Mouse (Mus musculus): Measurements from ENCODE around the gene Htra2. TPM values are rescaled to one million over a fixed set of nuclear protein-coding genes. Genes with fewer than 3 reads are reported as not detected.

Htra2 gene
- polyA plus RNA-seq, 1 experiment from 2014 or later = 71.2 TPM

- Histone ChIP-seq H3K4me2 (no peak overlapping the region), H3K9ac (no peak overlapping the region), H3K27ac (no peak overlapping the region), H3K4me3 (no peak overlapping the region), H3K4me1 (replicated peaks) (peaks cover 3% of the 10 kb centered on the region; the same call in 1 of the 2 replicates), H3K36me3 (no peaks in the 10 kb centered on the region), H3K9me3 (replicated peaks) (no peaks in the 10 kb centered on the region), H3K27me3 (no peaks in the 10 kb centered on the region)
- 44% methylated on average over 12 of the region's 12 CpGs for WGBS
- no peak; the same call in 1 of the 2 replicates for ATAC-seq (replicated peaks; ENCODE audit: insufficient number of reproducible peaks, insufficient read depth, low FRiP score, low read depth)
These were observed 40.3 kb downstream of the Htra2 start for GRCm38 (mm10) chr6:83014482-83015466.

GRCm38 (mm10) chr6:83013444-83013843 lies 41.6 kb downstream of the Htra2 start:
- no peak for ATAC-seq (replicated peaks; ENCODE audit: insufficient number of reproducible peaks, insufficient read depth, low FRiP score, low read depth)
- Histone ChIP-seq H3K36me3 (no peaks in the 10 kb centered on the region), H3K4me3 (no peak overlapping the region), H3K9me3 (replicated peaks) (no peaks in the 10 kb centered on the region), H3K9ac (no peak overlapping the region), H3K4me2 (no peak overlapping the region), H3K4me1 (replicated peaks) (peaks cover 3% of the 10 kb centered on the region; the same call in 1 of the 2 replicates), H3K27me3 (no peaks in the 10 kb centered on the region), H3K27ac (no peak overlapping the region)
- 76% methylated on average over 5 of the region's 5 CpGs for WGBS

GRCm38 (mm10) chr6:83011756-83012155 lies 43.3 kb downstream of the Htra2 start:
- H3K9ac ChIP-seq = no peak overlapping the region
- WGBS = 74% methylated on average over 6 of the region's 6 CpGs
- no peak for ATAC-seq (replicated peaks; ENCODE audit: insufficient number of reproducible peaks, insufficient read depth, low FRiP score, low read depth)
- H3K4me2 ChIP-seq = no peak overlapping the region
- H3K27ac ChIP-seq = no peak overlapping the region
- H3K9me3 ChIP-seq (replicated peaks) = no peaks in the 10 kb centered on the region
- H3K36me3 ChIP-seq = no peaks in the 10 kb centered on the region
- H3K4me1 ChIP-seq (replicated peaks) = no peaks in the 10 kb centered on the region
- H3K27me3 ChIP-seq = no peaks in the 10 kb centered on the region
- no peak overlapping the region for H3K4me3 ChIP-seq

GRCm38 (mm10) chr6:83011255-83011654 lies 43.8 kb downstream of the Htra2 start:
- Histone ChIP-seq H3K9ac (no peak overlapping the region), H3K4me3 (no peak overlapping the region), H3K9me3 (replicated peaks) (no peaks in the 10 kb centered on the region), H3K4me1 (replicated peaks) (no peaks in the 10 kb centered on the region), H3K27me3 (no peaks in the 10 kb centered on the region), H3K27ac (no peak overlapping the region), H3K36me3 (no peaks in the 10 kb centered on the region), H3K4me2 (no peak overlapping the region)
- ATAC-seq (replicated peaks; ENCODE audit: insufficient number of reproducible peaks, insufficient read depth, low FRiP score, low read depth) = no peak
- 80% methylated on average over 7 of the region's 7 CpGs for WGBS

- Histone ChIP-seq H3K27me3 (no peaks in the 10 kb centered on the region), H3K9ac (no peak overlapping the region), H3K4me2 (no peak overlapping the region), H3K9me3 (replicated peaks) (no peaks in the 10 kb centered on the region), H3K4me1 (replicated peaks) (peaks cover 3% of the 10 kb centered on the region), H3K36me3 (no peaks in the 10 kb centered on the region), H3K27ac (no peak overlapping the region), H3K4me3 (no peak overlapping the region)
- ATAC-seq (replicated peaks; ENCODE audit: insufficient number of reproducible peaks, insufficient read depth, low FRiP score, low read depth) = no peak
- WGBS = 43% methylated on average over 7 of the region's 7 CpGs
These were observed 45.1 kb downstream of the Htra2 start for GRCm38 (mm10) chr6:83010010-83010409.

- no peak overlapping the region for H3K9ac ChIP-seq
- ATAC-seq (replicated peaks; ENCODE audit: insufficient number of reproducible peaks, insufficient read depth, low FRiP score, low read depth) = no peak
- H3K27me3 ChIP-seq = no peaks in the 10 kb centered on the region
- H3K4me1 ChIP-seq (replicated peaks) = peaks cover 12% of the 10 kb centered on the region
- 57% methylated on average over 3 of the region's 3 CpGs for WGBS
- H3K9me3 ChIP-seq (replicated peaks) = no peaks in the 10 kb centered on the region
- H3K36me3 ChIP-seq = no peaks in the 10 kb centered on the region
- H3K4me3 ChIP-seq = no peak overlapping the region
- H3K4me2 ChIP-seq = no peak overlapping the region
- H3K27ac ChIP-seq = no peak overlapping the region
These were observed 46.4 kb downstream of the Htra2 start for GRCm38 (mm10) chr6:83008659-83009058.

GRCm38 (mm10) chr6:83006114-83006513 lies 49.0 kb downstream of the Htra2 start:
- Histone ChIP-seq H3K4me1 (replicated peaks) (peaks cover 12% of the 10 kb centered on the region), H3K4me3 (no peak overlapping the region), H3K27me3 (no peaks in the 10 kb centered on the region), H3K9me3 (replicated peaks) (no peaks in the 10 kb centered on the region), H3K9ac (no peak overlapping the region), H3K36me3 (no peaks in the 10 kb centered on the region), H3K27ac (no peak overlapping the region), H3K4me2 (no peak overlapping the region)
- 81% methylated on average over 6 of the region's 6 CpGs for WGBS
- no peak for ATAC-seq (replicated peaks; ENCODE audit: insufficient number of reproducible peaks, insufficient read depth, low FRiP score, low read depth)

GRCm38 (mm10) chr6:83005444-83006011 lies 49.5 kb downstream of the Htra2 start:
- Histone ChIP-seq H3K27ac (peak overlapping the region; percentile 44), H3K9ac (no peak overlapping the region), H3K27me3 (no peaks in the 10 kb centered on the region), H3K9me3 (replicated peaks) (no peaks in the 10 kb centered on the region), H3K4me2 (no peak overlapping the region), H3K36me3 (no peaks in the 10 kb centered on the region), H3K4me1 (replicated peaks) (peaks cover 12% of the 10 kb centered on the region), H3K4me3 (no peak overlapping the region)
- ATAC-seq (replicated peaks; ENCODE audit: insufficient number of reproducible peaks, insufficient read depth, low FRiP score, low read depth) = no peak
- WGBS = 79% methylated on average over 10 of the region's 10 CpGs

- no peaks in the 10 kb centered on the region for H3K9me3 ChIP-seq (replicated peaks)
- H3K27ac ChIP-seq = peak overlapping the region; percentile 44
- no peaks in the 10 kb centered on the region for H3K27me3 ChIP-seq
- peak; percentile 57 for ATAC-seq (replicated peaks; ENCODE audit: insufficient number of reproducible peaks, insufficient read depth, low FRiP score, low read depth)
- no peak overlapping the region for H3K4me3 ChIP-seq
- no peak overlapping the region for H3K9ac ChIP-seq
- H3K4me2 ChIP-seq = peak overlapping the region; percentile 22
- H3K36me3 ChIP-seq = no peaks in the 10 kb centered on the region
- 30% methylated on average over 7 of the region's 7 CpGs for WGBS
- peaks cover 12% of the 10 kb centered on the region for H3K4me1 ChIP-seq (replicated peaks)
These were observed 50.2 kb downstream of the Htra2 start for GRCm38 (mm10) chr6:83004872-83005271.

GRCm38 (mm10) chr6:83004309-83004708 lies 50.8 kb downstream of the Htra2 start:
- Histone ChIP-seq H3K36me3 (no peaks in the 10 kb centered on the region), H3K4me3 (no peak overlapping the region), H3K27me3 (no peaks in the 10 kb centered on the region), H3K27ac (peak overlapping the region; percentile 44; the same call in 1 of the 2 replicates), H3K9ac (no peak overlapping the region), H3K4me1 (replicated peaks) (peaks cover 12% of the 10 kb centered on the region), H3K9me3 (replicated peaks) (no peaks in the 10 kb centered on the region), H3K4me2 (peak overlapping the region; percentile 22)
- 77% methylated on average over 2 of the region's 2 CpGs for WGBS
- no peak for ATAC-seq (replicated peaks; ENCODE audit: insufficient number of reproducible peaks, insufficient read depth, low FRiP score, low read depth)

GRCm38 (mm10) chr6:83003850-83004249 lies 51.2 kb downstream of the Htra2 start:
- WGBS = 84% methylated on average over 5 of the region's 5 CpGs
- H3K4me3 ChIP-seq = no peak overlapping the region
- no peak overlapping the region for H3K27ac ChIP-seq
- H3K9me3 ChIP-seq (replicated peaks) = no peaks in the 10 kb centered on the region
- H3K9ac ChIP-seq = no peak overlapping the region
- H3K36me3 ChIP-seq = no peaks in the 10 kb centered on the region
- peaks cover 12% of the 10 kb centered on the region for H3K4me1 ChIP-seq (replicated peaks)
- no peak for ATAC-seq (replicated peaks; ENCODE audit: insufficient number of reproducible peaks, insufficient read depth, low FRiP score, low read depth)
- no peak overlapping the region for H3K4me2 ChIP-seq
- H3K27me3 ChIP-seq = no peaks in the 10 kb centered on the region

All from heart, embryonic 15.5 days (tissue).